Mouse (Mus musculus) heart, embryonic 10.5 days (tissue): ENCODE data around the gene Ndufaf2. TPM values are rescaled to one million over a fixed set of nuclear protein-coding genes. Genes with fewer than 3 reads are reported as not detected.
A peak's percentile ranks its signal among the peaks of the same experiment; 100 is the strongest.

Experiments used
- DNase-seq: peaks from one replicate; pipeline ENCODE4 v3.0.0-alpha.2; 2017; ENCODE audit warnings: low spot score
- H3K27ac ChIP-seq: fragments of 300-500 bp; sonication (generic); 2 replicates; pipeline ENCODE4 v1.5.1; 2016; ENCODE audit warnings: mild to moderate bottlenecking
- H3K27me3 ChIP-seq: fragments of 300-500 bp; sonication (generic); 2 replicates; pipeline ENCODE4 v1.6.1; 2016; ENCODE audit warnings: mild to moderate bottlenecking; ENCODE audit not compliant: poor library complexity, insufficient read depth, severe bottlenecking
- H3K36me3 ChIP-seq: fragments of 300-500 bp; sonication (generic); 2 replicates; pipeline ENCODE4 v1.6.1; 2016; ENCODE audit warnings: mild to moderate bottlenecking, moderate library complexity
- H3K4me1 ChIP-seq: fragments of 300-500 bp; sonication (generic); 2 replicates; pipeline ENCODE4 v1.6.1; 2016; ENCODE audit warnings: mild to moderate bottlenecking
- H3K4me3 ChIP-seq: fragments of 300-500 bp; sonication (generic); 2 replicates; pipeline ENCODE4 v1.5.1; 2016; ENCODE audit warnings: mild to moderate bottlenecking, moderate library complexity
- H3K9me3 ChIP-seq: fragments of 300-500 bp; sonication (generic); 2 replicates; pipeline ENCODE4 v1.6.1; 2016; ENCODE audit warnings: mild to moderate bottlenecking, moderate library complexity
- WGBS: fragments of 180-500 bp; shearing (Covaris S2); methylation state at CpG from one replicate; pipeline ENCODE4 v1.1.7; 2016; 5-methylcytosine and 5-hydroxymethylcytosine counted together
- polyA plus RNA-seq: library from polyadenylated mRNA; unstranded; fragments of >200 nt; fragmentation: Nextera tagmentation; extraction: Ambion mirVana; gene quantifications from 2 replicates; pipeline ENCODE4 v1.2.1, GENCODE M21; 2016

Ndufaf2 gene
- polyA plus RNA-seq, 1 experiment from 2014 or later: 73.5 TPM

GRCm38 (mm10) chr13:108164621-108165020 lies 6.2 kb upstream of the Ndufaf2 start:
- no peak for DNase-seq
- H3K27me3 ChIP-seq: no peaks in the 10 kb centered on the region
- no peak overlapping the region for H3K27ac ChIP-seq
- WGBS: 93% methylated on average over 3 of the region's 3 CpGs
- no peaks in the 10 kb centered on the region for H3K9me3 ChIP-seq
- H3K4me1 ChIP-seq: peaks cover 2% of the 10 kb centered on the region; the same call in 1 of the 2 replicates
- H3K4me3 ChIP-seq: no peak overlapping the region
- peaks cover 15% of the 10 kb centered on the region; the same call in 1 of the 2 replicates for H3K36me3 ChIP-seq

GRCm38 (mm10) chr13:108163912-108164311 lies 5.5 kb upstream of the Ndufaf2 start:
- Histone ChIP-seq H3K4me1 (peaks cover 8% of the 10 kb centered on the region; the same call in 1 of the 2 replicates), H3K4me3 (no peak overlapping the region), H3K36me3 (peaks cover 12% of the 10 kb centered on the region; the same call in 1 of the 2 replicates), H3K27me3 (no peaks in the 10 kb centered on the region), H3K27ac (no peak overlapping the region), H3K9me3 (no peaks in the 10 kb centered on the region)
- WGBS: 94% methylated on average over 9 of the region's 9 CpGs
- DNase-seq: no peak

GRCm38 (mm10) chr13:108159963-108160362 lies 1.5 kb upstream of the Ndufaf2 start:
- whole genome bisulfite sequencing: 67% methylated on average over 7 of the region's 7 CpGs
- Histone ChIP-seq H3K4me3 (no peak overlapping the region), H3K4me1 (peaks cover 12% of the 10 kb centered on the region; the same call in 1 of the 2 replicates)

GRCm38 (mm10) chr13:108159241-108159575 lies 785 bp upstream of the Ndufaf2 start:
- H3K36me3 ChIP-seq: peaks cover 12% of the 10 kb centered on the region; the same call in 1 of the 2 replicates
- DNase-seq: no peak
- H3K27me3 ChIP-seq: no peaks in the 10 kb centered on the region
- WGBS: 7% methylated on average over 8 of the region's 8 CpGs
- H3K4me3 ChIP-seq: peak overlapping the region; percentile 96
- no peaks in the 10 kb centered on the region for H3K9me3 ChIP-seq
- H3K27ac ChIP-seq: peak overlapping the region; percentile 86; the same call in 1 of the 2 replicates
- H3K4me1 ChIP-seq: peaks cover 12% of the 10 kb centered on the region; the same call in 1 of the 2 replicates

More at GRCm38 (mm10) chr13:108159963-108160362, 1.5 kb upstream of the Ndufaf2 start:
- Histone ChIP-seq H3K27me3 (no peaks in the 10 kb centered on the region), H3K27ac (no peak overlapping the region), H3K9me3 (no peaks in the 10 kb centered on the region), H3K36me3 (peaks cover 12% of the 10 kb centered on the region; the same call in 1 of the 2 replicates)
- no peak for DNase-seq

GRCm38 (mm10) chr13:108157732-108158464 lies 525 bp downstream of the Ndufaf2 start:
- H3K9me3 ChIP-seq: no peaks in the 10 kb centered on the region
- H3K4me3 ChIP-seq: peak overlapping the region; percentile 96
- DNase-seq: peak; percentile 79
- H3K27ac ChIP-seq: peak overlapping the region; percentile 86
- H3K36me3 ChIP-seq: peaks cover 10% of the 10 kb centered on the region; the same call in 1 of the 2 replicates
- WGBS: 4% methylated on average over 41 of the region's 42 CpGs
- H3K27me3 ChIP-seq: no peaks in the 10 kb centered on the region
- peaks cover 12% of the 10 kb centered on the region; the same call in 1 of the 2 replicates for H3K4me1 ChIP-seq

- DNase-seq: no peak
- Histone ChIP-seq H3K9me3 (no peaks in the 10 kb centered on the region), H3K36me3 (peaks cover 8% of the 10 kb centered on the region; the same call in 1 of the 2 replicates), H3K27me3 (no peaks in the 10 kb centered on the region), H3K4me3 (no peak overlapping the region), H3K4me1 (peaks cover 17% of the 10 kb centered on the region; the same call in 1 of the 2 replicates), H3K27ac (no peak overlapping the region)
- WGBS: 76% methylated on average over 2 of the region's 2 CpGs
These were observed 1.3 kb downstream of the Ndufaf2 start for GRCm38 (mm10) chr13:108157156-108157555.

- 65% methylated on average over 8 of the region's 8 CpGs for WGBS
- Histone ChIP-seq H3K36me3 (no peaks in the 10 kb centered on the region), H3K27me3 (no peaks in the 10 kb centered on the region), H3K4me1 (peaks cover 9% of the 10 kb centered on the region; the same call in 1 of the 2 replicates), H3K4me3 (no peak overlapping the region), H3K9me3 (no peaks in the 10 kb centered on the region), H3K27ac (no peak overlapping the region)
- DNase-seq: no peak
These were observed 5.6 kb downstream of the Ndufaf2 start for GRCm38 (mm10) chr13:108152650-108153372.

- no peak for DNase-seq
These were observed 6.6 kb downstream of the Ndufaf2 start for GRCm38 (mm10) chr13:108151782-108152181.

GRCm38 (mm10) chr13:108144086-108144485 lies 14.3 kb downstream of the Ndufaf2 start:
- no peaks in the 10 kb centered on the region for H3K4me1 ChIP-seq
- H3K36me3 ChIP-seq: no peaks in the 10 kb centered on the region
- H3K4me3 ChIP-seq: no peak overlapping the region
- H3K27ac ChIP-seq: no peak overlapping the region
- H3K9me3 ChIP-seq: no peaks in the 10 kb centered on the region
- no peaks in the 10 kb centered on the region for H3K27me3 ChIP-seq
- no peak for DNase-seq
- 94% methylated on average over 8 of the region's 8 CpGs for WGBS

More at GRCm38 (mm10) chr13:108151782-108152181, 6.6 kb downstream of the Ndufaf2 start:
- H3K4me1 ChIP-seq: peaks cover 5% of the 10 kb centered on the region; the same call in 1 of the 2 replicates
- no peaks in the 10 kb centered on the region for H3K27me3 ChIP-seq
- H3K9me3 ChIP-seq: no peaks in the 10 kb centered on the region
- H3K27ac ChIP-seq: no peak overlapping the region
- H3K4me3 ChIP-seq: no peak overlapping the region
- H3K36me3 ChIP-seq: no peaks in the 10 kb centered on the region

GRCm38 (mm10) chr13:108138403-108138977 lies 19.9 kb downstream of the Ndufaf2 start:
- Histone ChIP-seq H3K4me3 (no peak overlapping the region), H3K27ac (no peak overlapping the region), H3K9me3 (no peaks in the 10 kb centered on the region), H3K36me3 (no peaks in the 10 kb centered on the region), H3K27me3 (no peaks in the 10 kb centered on the region), H3K4me1 (no peaks in the 10 kb centered on the region)
- no peak for DNase-seq
- 86% methylated on average over 5 of the region's 5 CpGs for WGBS

GRCm38 (mm10) chr13:108135617-108136016 lies 22.8 kb downstream of the Ndufaf2 start:
- 84% methylated on average over 6 of the region's 6 CpGs for WGBS
- H3K4me3 ChIP-seq: no peak overlapping the region
- no peaks in the 10 kb centered on the region for H3K27me3 ChIP-seq
- no peaks in the 10 kb centered on the region for H3K36me3 ChIP-seq
- no peaks in the 10 kb centered on the region for H3K9me3 ChIP-seq
- no peak overlapping the region for H3K27ac ChIP-seq
- DNase-seq: no peak
- H3K4me1 ChIP-seq: peaks cover 11% of the 10 kb centered on the region; the same call in 1 of the 2 replicates

- H3K27me3 ChIP-seq: no peaks in the 10 kb centered on the region
- no peak overlapping the region for H3K4me3 ChIP-seq
- peaks cover 11% of the 10 kb centered on the region; the same call in 1 of the 2 replicates for H3K4me1 ChIP-seq
- H3K9me3 ChIP-seq: no peaks in the 10 kb centered on the region
- H3K36me3 ChIP-seq: no peaks in the 10 kb centered on the region
- no peak for DNase-seq
- H3K27ac ChIP-seq: no peak overlapping the region
- WGBS: 52% methylated on average over 6 of the region's 6 CpGs
These were observed 26.2 kb downstream of the Ndufaf2 start for GRCm38 (mm10) chr13:108132031-108132819.
